Mouse (Mus musculus): Measurements from ENCODE around the gene Nxf1.

GRCm38 (mm10) chr19:8723574-8724346 lies 33.1 kb upstream of the Nxf1 start:
- TF ChIP-seq CTCF (IDR thresholded peaks at IDR 0.05; ENCODE audit: low read depth, low read length) (no peak), TAL1 (conservative IDR thresholded peaks at IDR 0.05; ENCODE audit: low read depth, low read length) (no peak), GATA1 (IDR thresholded peaks at IDR 0.05; ENCODE audit: borderline replicate concordance, low read length) (no peak), GATA2 (IDR thresholded peaks at IDR 0.05; ENCODE audit: borderline replicate concordance, low read depth, low read length) (no peak)
